Comparison of ENCODE assay signal across 8 mouse cellular contexts in the genomic region with DNA sequence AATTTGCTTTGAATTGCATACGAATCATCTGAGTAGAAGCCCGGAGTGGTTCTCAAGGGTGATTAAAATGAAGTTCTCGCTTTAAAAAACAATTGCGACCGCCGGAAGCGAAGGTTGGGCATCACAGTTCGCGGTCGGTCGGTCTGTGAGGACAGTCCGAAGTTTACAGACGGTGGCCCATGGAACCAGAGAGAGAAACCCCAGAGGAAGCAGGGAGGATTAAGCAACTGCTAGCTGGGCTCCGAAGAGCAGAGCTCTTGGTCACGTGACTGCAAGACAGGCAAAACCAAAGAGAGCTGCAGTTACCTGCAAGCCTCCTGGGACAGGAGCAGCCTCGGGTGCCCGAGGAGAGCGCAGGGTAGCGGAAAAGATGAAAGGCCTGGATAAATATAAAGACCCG.
DNase-seq lines count a peak whose midpoint lies in the region; ATAC-seq lines count a peak whose summit lies in the region.

No protein-coding gene starts in this region.

- no peaks in the 10 kb centered on the region for H3K36me3 ChIP-seq in hindbrain, embryonic 15.5 days
- H3K36me3 ChIP-seq in liver, embryonic 13.5 days = no peaks in the 10 kb centered on the region
- H3K36me3 ChIP-seq in neural tube, embryonic 15.5 days = no peaks in the 10 kb centered on the region

- H3K27me3 ChIP-seq in hindbrain, embryonic 15.5 days = no peaks in the 10 kb centered on the region
- H3K27me3 ChIP-seq in liver, embryonic 13.5 days = no peaks in the 10 kb centered on the region
- peaks cover 7% of the 10 kb centered on the region; the same call in 1 of the 2 replicates for H3K27me3 ChIP-seq in neural tube, embryonic 15.5 days (replicated peaks)

- no peaks in the 10 kb centered on the region for H3K9me3 ChIP-seq in hindbrain, embryonic 15.5 days
- H3K9me3 ChIP-seq in liver, embryonic 13.5 days (replicated peaks) = no peaks in the 10 kb centered on the region
- H3K9me3 ChIP-seq in neural tube, embryonic 15.5 days (replicated peaks) = no peaks in the 10 kb centered on the region

- H3K4me1 ChIP-seq in hindbrain, embryonic 15.5 days (replicated peaks) = peaks cover 10% of the 10 kb centered on the region
- H3K4me1 ChIP-seq in liver, embryonic 13.5 days (replicated peaks) = no peaks in the 10 kb centered on the region
- H3K4me1 ChIP-seq in neural tube, embryonic 15.5 days = peaks cover 15% of the 10 kb centered on the region

- peak overlapping the region; percentile 11 for H3K4me3 ChIP-seq in hindbrain, embryonic 15.5 days
- H3K4me3 ChIP-seq in liver, embryonic 13.5 days (replicated peaks) = no peak overlapping the region
- H3K4me3 ChIP-seq in neural tube, embryonic 15.5 days (replicated peaks) = peak overlapping the region; percentile 12

- DNase-seq in kidney, adult 11 months = peak; percentile 6
- no peak for DNase-seq in kidney, postnatal 10 days
- DNase-seq in liver, embryonic 13.5 days = no peak
- DNase-seq in gastrocnemius, postnatal 4 days (ENCODE audit: low spot score in 2 of 2) = no peak
- DNase-seq in ovary, postnatal 10 days (ENCODE audit: low spot score) = no peak
- DNase-seq in right cerebral cortex, postnatal 14 days = no peak

- H3K4me2 ChIP-seq in hindbrain, embryonic 15.5 days = peak overlapping the region; percentile 46
- peak overlapping the region; percentile 33 for H3K4me2 ChIP-seq in liver, embryonic 13.5 days
- peak overlapping the region; percentile 49 for H3K4me2 ChIP-seq in neural tube, embryonic 15.5 days

- WGBS in hindbrain, embryonic 15.5 days = 16% methylated on average over 20 of the region's 20 CpGs
- WGBS in liver, embryonic 13.5 days (ENCODE audit: insufficient replicate concordance) = 21% methylated on average over 20 of the region's 20 CpGs
- WGBS in neural tube, embryonic 15.5 days = 20% methylated on average over 20 of the region's 20 CpGs

- no peak overlapping the region for H3K27ac ChIP-seq in hindbrain, embryonic 15.5 days (replicated peaks)
- no peak overlapping the region for H3K27ac ChIP-seq in liver, embryonic 13.5 days
- no peak overlapping the region for H3K27ac ChIP-seq in neural tube, embryonic 15.5 days (replicated peaks)

- H3K9ac ChIP-seq in hindbrain, embryonic 15.5 days = no peak overlapping the region
- H3K9ac ChIP-seq in liver, embryonic 13.5 days = no peak overlapping the region
- H3K9ac ChIP-seq in neural tube, embryonic 15.5 days (replicated peaks) = no peak overlapping the region

- no peak for ATAC-seq in hindbrain, embryonic 15.5 days (ENCODE audit: low FRiP score, low read depth)
- ATAC-seq in liver, embryonic 13.5 days (ENCODE audit: low read depth) = peak; percentile 48; the same call in 1 of the 2 replicates
- no peak; the same call in 1 of the 2 replicates for ATAC-seq in neural tube, embryonic 15.5 days (ENCODE audit: low FRiP score)
